Mouse (Mus musculus) cortical plate, adult 2 months (tissue): ENCODE measurements at regions not wholly inside any gene's neighbourhood (a gene's known extent, or its start where the extent isn't known, plus 50 kb on each side); places are given as distances from the start of the nearest gene placed in this dataset.

ENCODE experiments used
- CTCF ChIP-seq: fragments of 200-500 bp; IDR thresholded peaks from 2 replicates; pipeline ENCODE4 v1.5.1; 2011; ENCODE audit warnings: mild to moderate bottlenecking, control low read depth, low read length; ENCODE audit not compliant: insufficient read depth; ENCODE audit errors: extremely low read depth
- POLR2A ChIP-seq: fragments of 200-500 bp; IDR thresholded peaks from 2 replicates; pipeline ENCODE4 v1.6.1; 2011; ENCODE audit warnings: mild to moderate bottlenecking, low read length, control low read depth; ENCODE audit not compliant: insufficient read depth; ENCODE audit errors: extremely low read depth

DNA sequence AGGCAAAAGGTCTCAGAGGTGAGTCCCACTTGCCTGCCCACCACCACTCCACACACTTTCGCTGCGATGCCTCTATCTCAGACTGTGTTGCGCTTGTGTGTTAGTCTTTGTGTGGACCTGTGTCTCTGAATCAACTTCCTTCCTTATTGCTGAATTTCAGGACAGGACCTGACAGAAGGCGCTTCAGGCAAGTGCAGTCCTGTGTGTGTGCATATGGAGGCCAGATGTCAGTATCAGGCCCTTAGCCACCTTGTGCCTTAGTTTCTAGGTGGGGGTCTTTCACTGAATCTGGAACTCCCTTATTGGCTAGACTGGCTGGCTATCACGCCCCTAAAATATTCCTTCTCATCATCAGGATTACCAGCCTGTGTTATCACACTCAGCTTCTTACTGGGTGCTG lies 391.6 kb upstream of the Zmiz1 start:
- TF ChIP-seq CTCF (no peak), POLR2A (no peak)
